Comparison of ENCODE assay signal across 10 mouse cellular contexts in the genomic region with DNA sequence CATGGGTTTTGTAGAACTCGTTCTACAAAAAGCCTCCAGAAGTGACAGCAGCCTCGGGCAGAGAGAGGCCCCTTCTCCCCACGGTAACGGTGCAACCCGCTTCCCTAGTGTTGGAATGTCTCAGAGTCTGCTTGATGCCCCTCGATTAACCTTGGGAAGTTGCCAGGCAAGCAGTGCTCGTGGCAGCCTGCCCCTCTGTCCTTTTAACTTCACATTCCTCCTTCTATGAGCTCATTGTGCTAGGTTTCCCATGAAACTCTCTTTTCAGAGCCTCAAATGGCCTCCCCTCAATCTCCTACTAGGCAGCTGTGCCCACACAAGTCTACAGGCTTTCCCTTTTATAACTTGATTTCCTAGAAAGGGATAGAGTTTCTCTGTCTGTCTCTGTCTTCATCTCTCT. TPM values are rescaled to one million over a fixed set of nuclear protein-coding genes. Genes with fewer than 3 reads are reported as not detected.
A peak's percentile ranks its signal among the peaks of the same experiment; 100 is the strongest.
DNase-seq lines count a peak whose midpoint lies in the region; ATAC-seq and TF ChIP-seq lines count a peak whose summit lies in the region.
"Had no signal": no experiment of that assay in that cellular context is flagged by ENCODE, and none has a peak within 500 bp of the region (broad histone marks: within the 10 kb centered on the region; RNA-seq: fewer than 3 reads in every experiment).

No protein-coding gene starts in this region.

- no peaks in the 10 kb centered on the region; the same call in 1 of the 2 replicates for H3K4me1 ChIP-seq in cerebellum, adult 2 months (ENCODE audit: control insufficient read depth, insufficient read depth, low read length)
- H3K4me1 ChIP-seq in forebrain, embryonic 15.5 days, result peaks cover 29% of the 10 kb centered on the region
- peaks cover 7% of the 10 kb centered on the region; the same call in 1 of the 2 replicates for H3K4me1 ChIP-seq in midbrain, embryonic 15.5 days
- H3K4me1 ChIP-seq: liver, embryonic 13.5 days had no signal

- H3K27me3 ChIP-seq in cerebellum, adult 2 months (ENCODE audit: control insufficient read depth, insufficient read depth, low read length), result no peaks in the 10 kb centered on the region
- no peaks in the 10 kb centered on the region for H3K27me3 ChIP-seq in forebrain, embryonic 15.5 days
- H3K27me3 ChIP-seq in midbrain, embryonic 15.5 days (replicated peaks), result no peaks in the 10 kb centered on the region; the same call in 1 of the 2 replicates
- H3K27me3 ChIP-seq: liver, embryonic 13.5 days had no signal

- 55% methylated on average over 7 of the region's 7 CpGs for WGBS in cerebellum, adult 2 months
- 8% methylated on average over 7 of the region's 7 CpGs for WGBS in forebrain, embryonic 15.5 days
- 16% methylated on average over 7 of the region's 7 CpGs for WGBS in midbrain, embryonic 15.5 days

- no peak for TF ChIP-seq CTCF in cerebellum, adult 2 months (IDR thresholded peaks at IDR 0.05; ENCODE audit: borderline replicate concordance, insufficient read depth, low read depth, low read length)

- H3K36me3 ChIP-seq in forebrain, embryonic 15.5 days, result no peaks in the 10 kb centered on the region
- H3K36me3 ChIP-seq in midbrain, embryonic 15.5 days (replicated peaks), result no peaks in the 10 kb centered on the region
- H3K36me3 ChIP-seq: liver, embryonic 13.5 days had no signal

- no peak overlapping the region for H3K4me2 ChIP-seq in forebrain, embryonic 15.5 days (replicated peaks)
- no peak overlapping the region for H3K4me2 ChIP-seq in midbrain, embryonic 15.5 days
- H3K4me2 ChIP-seq: liver, embryonic 13.5 days had no signal

- TF ChIP-seq POLR2A in cerebellum, adult 2 months (IDR thresholded peaks at IDR 0.05; ENCODE audit: borderline replicate concordance, insufficient read depth, low read length), result no peak

- H3K9me3 ChIP-seq in forebrain, embryonic 15.5 days, result no peaks in the 10 kb centered on the region
- H3K9me3 ChIP-seq in midbrain, embryonic 15.5 days, result no peaks in the 10 kb centered on the region
- H3K9me3 ChIP-seq: liver, embryonic 13.5 days had no signal

- DNase-seq in cerebellum, adult 2 months, result peak; percentile 38 to 40
- DNase-seq in cerebellum, adult 8-10 months, result no peak
- DNase-seq in left cerebral cortex, postnatal 4 days, result peak; percentile 74
- no peak for DNase-seq in left cerebral cortex, adult 11 months (ENCODE audit: low spot score)
- no peak for DNase-seq in testis, postnatal 10 days (ENCODE audit: low spot score)
- DNase-seq: liver, embryonic 13.5 days; spleen, adult 18-20 months had no signal

- H3K9ac ChIP-seq in forebrain, embryonic 15.5 days (replicated peaks), result no peak overlapping the region
- no peak overlapping the region for H3K9ac ChIP-seq in midbrain, embryonic 15.5 days
- H3K9ac ChIP-seq: liver, embryonic 13.5 days had no signal

- ATAC-seq in forebrain, embryonic 15.5 days (replicated peaks), result peak; percentile 68
- peak; percentile 79 for ATAC-seq in midbrain, embryonic 15.5 days (replicated peaks)
- ATAC-seq in monocyte, adult 5-6 weeks (replicated peaks; ENCODE audit: insufficient number of reproducible peaks, low FRiP score, low TSS enrichment, poor library complexity, severe bottlenecking), result no peak

- no peak overlapping the region for H3K27ac ChIP-seq in cerebellum, adult 2 months (ENCODE audit: insufficient read depth, low read length)
- H3K27ac ChIP-seq in forebrain, embryonic 15.5 days (replicated peaks), result no peak overlapping the region
- H3K27ac ChIP-seq in midbrain, embryonic 15.5 days, result no peak overlapping the region
- H3K27ac ChIP-seq: liver, embryonic 13.5 days had no signal

- H3K4me3 ChIP-seq in cerebellum, adult 2 months (replicated peaks; ENCODE audit: insufficient read depth, low read depth, low read length), result no peak overlapping the region
- H3K4me3 ChIP-seq in forebrain, embryonic 15.5 days, result no peak overlapping the region
- H3K4me3 ChIP-seq in midbrain, embryonic 15.5 days, result no peak overlapping the region
- H3K4me3 ChIP-seq: liver, embryonic 13.5 days had no signal

- intact Hi-C loops in left cerebral cortex, postnatal 4 days (cut with DNase I), result no loop called here

RNA-seq across cellular contexts. Expression of gene Igsf9b, which starts 10.6 kb away (rescaled TPM):
- 25.7 and 31.6 TPM in 2 replicates for polyA plus RNA-seq in cerebellum, adult 2 months (2012; rRNA removed)
- 10 to 100 TPM; 38.0 to 41.0 TPM for total RNA-seq in left cerebral cortex, postnatal 4 days (2021)
- 12.6 and 12.8 TPM in 2 replicates for polyA plus RNA-seq in forebrain, embryonic 15.5 days (2015; fragmentation: Nextera tagmentation; extraction: Ambion mirVana)
- 22.7 and 23.1 TPM in 2 replicates for polyA plus RNA-seq in midbrain, embryonic 15.5 days (2015; fragmentation: Nextera tagmentation; extraction: Ambion mirVana)
- total RNA-seq in monocyte, adult 5-6 weeks (2017), result 0.10 TPM in 1 of 3 replicates, not detected in the others

Comparison
In these comparisons a context has a peak if more than half of its experiments do, and no peak if none do; other contexts are left out.
1. DNase-seq: peak in cerebellum, adult 2 months (2 of 2) and left cerebral cortex, postnatal 4 days (single experiment); none in cerebellum, adult 8-10 months (single experiment), left cerebral cortex, adult 11 months (single experiment) and testis, postnatal 10 days (single experiment).